Comparison of ENCODE assay signal across 14 mouse cellular contexts in genomic region chr2:94484080-94484479, GRCm38 (mm10). TPM values are rescaled to one million over a fixed set of nuclear protein-coding genes. Genes with fewer than 3 reads are reported as not detected.
DNase-seq lines count a peak whose midpoint lies in the region; ATAC-seq lines count a peak whose summit lies in the region.
"Had no signal": no experiment of that assay in that cellular context is flagged by ENCODE, and none has a peak within 500 bp of the region (broad histone marks: within the 10 kb centered on the region; RNA-seq: fewer than 3 reads in every experiment).

No protein-coding gene starts in this region.

- H3K9ac ChIP-seq in forebrain, embryonic 16.5 days (replicated peaks; ENCODE audit: low read depth, low read length): peak overlapping the region; percentile 27; the same call in 1 of the 2 replicates
- H3K9ac ChIP-seq in midbrain, embryonic 14.5 days (replicated peaks; ENCODE audit: low read length): no peak overlapping the region
- H3K9ac ChIP-seq: heart, embryonic 15.5 days; liver, embryonic 13.5 days had no signal

- 6% methylated on average over 7 of the region's 7 CpGs for WGBS in forebrain, embryonic 16.5 days
- WGBS in midbrain, embryonic 14.5 days: 60% methylated on average over 7 of the region's 7 CpGs

- peak overlapping the region; percentile 52 for H3K27ac ChIP-seq in forebrain, embryonic 16.5 days (ENCODE audit: low read length)
- no peak overlapping the region for H3K27ac ChIP-seq in midbrain, embryonic 14.5 days (replicated peaks; ENCODE audit: low read depth, low read length)
- H3K27ac ChIP-seq: heart, embryonic 15.5 days; left cerebral cortex, adult 2 months; liver, embryonic 13.5 days had no signal

- H3K27me3 ChIP-seq in forebrain, embryonic 16.5 days (replicated peaks; ENCODE audit: control insufficient read depth, insufficient read depth, low read length): no peaks in the 10 kb centered on the region
- no peaks in the 10 kb centered on the region for H3K27me3 ChIP-seq in midbrain, embryonic 14.5 days (ENCODE audit: control insufficient read depth, insufficient read depth, low read length)
- H3K27me3 ChIP-seq: heart, embryonic 15.5 days; liver, embryonic 13.5 days had no signal

- H3K4me1 ChIP-seq in forebrain, embryonic 16.5 days (replicated peaks; ENCODE audit: control insufficient read depth, insufficient read depth, low read length): peaks cover 28% of the 10 kb centered on the region
- no peaks in the 10 kb centered on the region for H3K4me1 ChIP-seq in midbrain, embryonic 14.5 days (ENCODE audit: control insufficient read depth, insufficient read depth, low read length)
- H3K4me1 ChIP-seq: heart, embryonic 15.5 days; liver, embryonic 13.5 days had no signal

- H3K4me2 ChIP-seq in forebrain, embryonic 16.5 days (ENCODE audit: low read length): peak overlapping the region; percentile 37
- no peak overlapping the region for H3K4me2 ChIP-seq in midbrain, embryonic 14.5 days (ENCODE audit: low read length)
- H3K4me2 ChIP-seq: heart, embryonic 15.5 days; liver, embryonic 13.5 days had no signal

- no peaks in the 10 kb centered on the region for H3K36me3 ChIP-seq in forebrain, embryonic 16.5 days (ENCODE audit: control insufficient read depth, insufficient read depth)
- H3K36me3 ChIP-seq in midbrain, embryonic 14.5 days (ENCODE audit: control insufficient read depth, insufficient read depth, low read length): no peaks in the 10 kb centered on the region
- H3K36me3 ChIP-seq: heart, embryonic 15.5 days; liver, embryonic 13.5 days had no signal

- peak; percentile 77 for ATAC-seq in forebrain, embryonic 16.5 days
- no peak for ATAC-seq in midbrain, embryonic 14.5 days (ENCODE audit: low FRiP score, low TSS enrichment)
- no peak for ATAC-seq in erythroblast, adult 5-6 weeks (replicated peaks; ENCODE audit: low FRiP score, poor library complexity, severe bottlenecking)
- ATAC-seq: Patski had no signal

- no peaks in the 10 kb centered on the region for H3K9me3 ChIP-seq in forebrain, embryonic 16.5 days (ENCODE audit: control insufficient read depth, low read length)
- H3K9me3 ChIP-seq in midbrain, embryonic 14.5 days (ENCODE audit: control insufficient read depth, low read length): no peaks in the 10 kb centered on the region
- H3K9me3 ChIP-seq: heart, embryonic 15.5 days; liver, embryonic 13.5 days had no signal

- peak; percentile 16 for DNase-seq in MN1 (ENCODE audit: low spot score)
- DNase-seq in brain, adult 2 months (ENCODE audit: low read depth, low spot score): peak; percentile 52
- DNase-seq in midbrain, embryonic 14.5 days: peak; percentile 30
- no peak for DNase-seq in lung, postnatal 36 days
- DNase-seq in layer of hippocampus, postnatal 10 days (ENCODE audit: low spot score in 2 of 2): no peak
- DNase-seq: adrenal gland, adult 8-10 months; kidney, postnatal 10 days; liver, embryonic 13.5 days; lung, postnatal 10 days had no signal

- peak overlapping the region; percentile 3; the same call in 1 of the 2 replicates for H3K4me3 ChIP-seq in forebrain, embryonic 16.5 days (replicated peaks; ENCODE audit: low read length)
- no peak overlapping the region for H3K4me3 ChIP-seq in midbrain, embryonic 14.5 days (replicated peaks; ENCODE audit: low read depth, low read length)
- H3K4me3 ChIP-seq: heart, embryonic 15.5 days; left cerebral cortex, adult 2 months; liver, embryonic 13.5 days had no signal

RNA-seq across cellular contexts. Expression of gene Api5, which starts 46.1 kb away (rescaled TPM):
- 129 and 143 TPM in 2 replicates for polyA plus RNA-seq in forebrain, embryonic 16.5 days (2015; fragmentation: Nextera tagmentation; extraction: Ambion mirVana)
- 92.6 and 145 TPM in 2 replicates for polyA plus RNA-seq in midbrain, embryonic 14.5 days (2014; fragmentation: Nextera tagmentation; extraction: Ambion mirVana)
- total RNA-seq in erythroblast, adult 5-6 weeks (2015; ENCODE audit: low replicate concordance): 44.6 and 45.1 TPM in 2 replicates
- 35.4 and 44.0 TPM in 2 replicates for total RNA-seq in erythroblast, adult 5-6 weeks (2017; ENCODE audit: low replicate concordance)
- 10 to 100 TPM; 45.3 to 49.3 TPM for total RNA-seq in layer of hippocampus, postnatal 10 days (2021)

Comparison
In these comparisons a context has a peak if more than half of its experiments do, and no peak if none do; other contexts are left out.
1. DNase-seq: peak in MN1 (single experiment), brain, adult 2 months (single experiment) and midbrain, embryonic 14.5 days (single experiment); none in lung, postnatal 36 days (single experiment) and layer of hippocampus, postnatal 10 days (0 of 2).